Mouse (Mus musculus): Measurements from ENCODE around the gene Taar7f. TPM values are rescaled to one million over a fixed set of nuclear protein-coding genes. Genes with fewer than 3 reads are reported as not detected.

Taar7f gene
- total RNA-seq, 2 experiments from 2014 or later: not detected

Other genes starting within 250 kb of the Taar7f start
- gene Vnn3, start 198.0 kb upstream of the Taar7f start, total RNA-seq (2021): 10 to 100 TPM; 17.1 to 24.1 TPM
- 10 to 100 TPM; 50.0 to 52.2 TPM for gene Vnn1, start 154.8 kb upstream of the Taar7f start, total RNA-seq (2021)
- not detected for gene Taar1, start 129.2 kb upstream of the Taar7f start, total RNA-seq (2021)
- not detected for gene Taar2, start 110.9 kb upstream of the Taar7f start, total RNA-seq (2021)
- gene Taar3, start 100.0 kb upstream of the Taar7f start, total RNA-seq (2021): not detected
- not detected for gene Taar4, start 89.0 kb upstream of the Taar7f start, total RNA-seq (2021)
- not detected for gene Taar5, start 78.8 kb upstream of the Taar7f start, total RNA-seq (2021)
- not detected for gene Taar6, start 63.9 kb upstream of the Taar7f start, total RNA-seq (2021)
- not detected for gene Taar7a, start 56.0 kb upstream of the Taar7f start, total RNA-seq (2021)
- gene Taar7b, start 49.6 kb upstream of the Taar7f start, total RNA-seq (2021): not detected
- not detected for gene Taar7d, start 22.3 kb upstream of the Taar7f start, total RNA-seq (2021)
- not detected for gene Taar7e, start 11.9 kb upstream of the Taar7f start, total RNA-seq (2021)
- gene Taar8a, start 27.0 kb downstream of the Taar7f start, total RNA-seq (2021): under 1 TPM in 1 of 2 experiments, not detected in 1; 0.51 TPM
- not detected for gene Taar8b, start 42.8 kb downstream of the Taar7f start, total RNA-seq (2021)
- not detected for gene Taar8c, start 52.4 kb downstream of the Taar7f start, total RNA-seq (2021)
- gene Taar9, start 60.0 kb downstream of the Taar7f start, total RNA-seq (2021): not detected
- gene Stx7, start 99.8 kb downstream of the Taar7f start, total RNA-seq (2021): 100 to 1,000 TPM in 1 of 2 experiments, 10 to 100 TPM in 1; 98.9 to 110 TPM
- 1 to 10 TPM; 2.5 TPM for gene Moxd1, start 174.0 kb downstream of the Taar7f start, total RNA-seq (2021)